In the genomic region with DNA sequence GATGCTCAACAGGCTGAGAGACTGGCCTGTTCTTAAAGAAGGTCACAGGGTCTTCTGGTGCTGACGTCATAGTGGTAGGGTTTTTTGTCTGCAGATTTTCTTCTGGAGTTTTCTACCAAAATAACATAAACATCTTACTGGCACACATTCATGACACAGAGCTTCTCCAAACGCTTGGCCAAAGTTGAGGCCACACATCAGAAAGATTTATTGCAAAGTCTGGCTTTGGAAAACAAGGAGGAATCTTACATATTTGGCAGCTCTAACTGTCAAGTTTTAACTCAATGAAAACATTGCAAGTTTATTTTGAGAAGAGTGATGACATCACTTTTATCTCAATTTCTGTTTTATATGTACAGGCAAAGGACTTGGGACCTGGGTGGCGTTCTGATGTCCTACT, we compare ENCODE assay signal across 31 mouse cellular contexts. TPM values are rescaled to one million over a fixed set of nuclear protein-coding genes. Genes with fewer than 3 reads are reported as not detected.
"Had no signal": no experiment of that assay in that cellular context is flagged by ENCODE, and none has a peak within 500 bp of the region (broad histone marks: within the 10 kb centered on the region; RNA-seq: fewer than 3 reads in every experiment).

No protein-coding gene starts in this region.

- H3K9me3 ChIP-seq: intestine, embryonic 15.5 days; kidney, embryonic 15.5 days; limb, embryonic 10.5 days; limb, embryonic 13.5 days; liver, embryonic 12.5 days; liver, embryonic 15.5 days; megakaryocyte, embryonic 14.5 days; midbrain, embryonic 10.5 days; midbrain, embryonic 13.5 days; neural tube, embryonic 13.5 days; stomach, embryonic 15.5 days had no signal

- H3K27me3 ChIP-seq: intestine, embryonic 15.5 days; kidney, embryonic 15.5 days; limb, embryonic 13.5 days; liver, embryonic 12.5 days; liver, embryonic 15.5 days; megakaryocyte, embryonic 14.5 days; midbrain, embryonic 13.5 days; neural tube, embryonic 13.5 days; stomach, embryonic 15.5 days had no signal

- H3K4me2 ChIP-seq: intestine, embryonic 15.5 days; kidney, embryonic 15.5 days; limb, embryonic 13.5 days; liver, embryonic 12.5 days; liver, embryonic 15.5 days; midbrain, embryonic 13.5 days; neural tube, embryonic 13.5 days; stomach, embryonic 15.5 days had no signal

- H3K27ac ChIP-seq: intestine, embryonic 15.5 days; kidney, embryonic 15.5 days; layer of hippocampus, adult 2 months; limb, embryonic 10.5 days; limb, embryonic 13.5 days; liver, embryonic 12.5 days; liver, embryonic 15.5 days; midbrain, embryonic 10.5 days; midbrain, embryonic 13.5 days; neural tube, embryonic 13.5 days; stomach, embryonic 15.5 days had no signal

- H3K36me3 ChIP-seq: intestine, embryonic 15.5 days; kidney, embryonic 15.5 days; limb, embryonic 10.5 days; limb, embryonic 13.5 days; liver, embryonic 12.5 days; liver, embryonic 15.5 days; midbrain, embryonic 10.5 days; midbrain, embryonic 13.5 days; neural tube, embryonic 13.5 days; stomach, embryonic 15.5 days had no signal

- ATAC-seq: intestine, embryonic 15.5 days; liver, embryonic 12.5 days; midbrain, embryonic 13.5 days; midbrain, embryonic 16.5 days had no signal

- H3K9ac ChIP-seq: intestine, embryonic 15.5 days; kidney, embryonic 15.5 days; limb, embryonic 13.5 days; liver, embryonic 12.5 days; liver, embryonic 15.5 days; midbrain, embryonic 13.5 days; neural tube, embryonic 13.5 days; stomach, embryonic 15.5 days had no signal

- H3K4me3 ChIP-seq: intestine, embryonic 15.5 days; kidney, embryonic 15.5 days; layer of hippocampus, adult 2 months; limb, embryonic 10.5 days; limb, embryonic 13.5 days; liver, embryonic 12.5 days; liver, embryonic 15.5 days; megakaryocyte, embryonic 14.5 days; midbrain, embryonic 10.5 days; midbrain, embryonic 13.5 days; myocyte; neural tube, embryonic 13.5 days; stomach, embryonic 15.5 days had no signal

- H3K4me1 ChIP-seq: intestine, embryonic 15.5 days; kidney, embryonic 15.5 days; limb, embryonic 10.5 days; limb, embryonic 13.5 days; liver, embryonic 12.5 days; liver, embryonic 15.5 days; megakaryocyte, embryonic 14.5 days; midbrain, embryonic 10.5 days; midbrain, embryonic 13.5 days; neural tube, embryonic 13.5 days; stomach, embryonic 15.5 days had no signal

- DNase-seq: kidney, adult 11 months; kidney, adult 8-10 months; kidney, postnatal 14 days; layer of hippocampus, adult 9-11 months; liver; retina, postnatal 1 day; right cerebral cortex, postnatal 25 days; spleen, adult 18-20 months; thymus, adult 2 months; thymus, postnatal 14 days; thymus, postnatal 4 days had no signal

RNA-seq across cellular contexts. Expression of gene Gm12695, which starts 56.8 kb away (rescaled TPM):
- total RNA-seq: layer of hippocampus, adult 2 months; layer of hippocampus, postnatal 25 days; left cerebral cortex, adult 18-20 months; left cerebral cortex, postnatal 10 days; monocyte, adult 5-6 weeks; neutrophil, adult 5-6 weeks had no signal
- polyA plus RNA-seq: intestine, embryonic 15.5 days; kidney, embryonic 15.5 days; large intestine, adult 2 months; limb, embryonic 10.5 days; limb, embryonic 13.5 days; liver, embryonic 12.5 days; liver, embryonic 15.5 days; midbrain, embryonic 10.5 days; midbrain, embryonic 16.5 days; myocyte; neural tube, embryonic 13.5 days; thymus, adult 2 months had no signal
